18 mouse cellular contexts compared by ENCODE assay signal in genomic region chr11:82726862-82727261, GRCm38 (mm10). TPM values are rescaled to one million over a fixed set of nuclear protein-coding genes. Genes with fewer than 3 reads are reported as not detected.
DNase-seq lines count a peak whose midpoint lies in the region; ATAC-seq and TF ChIP-seq lines count a peak whose summit lies in the region.
"Had no signal": no experiment of that assay in that cellular context is flagged by ENCODE, and none has a peak within 500 bp of the region (broad histone marks: within the 10 kb centered on the region; RNA-seq: fewer than 3 reads in every experiment).

No protein-coding gene starts in this region.

- no peaks in the 10 kb centered on the region for H3K27me3 ChIP-seq in intestine, postnatal 0 days (replicated peaks; ENCODE audit: control insufficient read depth, insufficient read depth, low read length)
- H3K27me3 ChIP-seq in intestine, embryonic 15.5 days (replicated peaks) = no peaks in the 10 kb centered on the region
- H3K27me3 ChIP-seq in CH12.LX (replicated peaks) = peaks cover 19% of the 10 kb centered on the region
- H3K27me3 ChIP-seq: embryonic facial prominence, embryonic 13.5 days; hindbrain, embryonic 15.5 days; midbrain, embryonic 12.5 days had no signal

- DNase-seq in 3T3-L1 (ENCODE audit: low read depth, low spot score) (peak; percentile 5), CH12.LX (ENCODE audit: extremely low read depth) (no peak), R1 (ENCODE audit: low read depth, low spot score) (peak; percentile 54)
- DNase-seq in thymus, postnatal 14 days = no peak
- DNase-seq in spleen, adult 12 weeks (ENCODE audit: low spot score) = no peak
- DNase-seq in urinary bladder, postnatal 25 days (ENCODE audit: low spot score) = no peak
- DNase-seq: adrenal gland, postnatal 10 days; cerebellum, adult 18-20 months; gastrocnemius, postnatal 36 days; kidney, adult 9 months had no signal

- in situ Hi-C loops in CH12.LX (cut with MboI; ENCODE audit: low pct_ligation_motif_present, low pct_unique_long_range_greater_than_20kb, low sequenced_read_pairs) = no loop called here

- ATAC-seq in intestine, postnatal 0 days = no peak
- no peak for ATAC-seq in intestine, embryonic 15.5 days

- H3K4me1 ChIP-seq in intestine, postnatal 0 days (replicated peaks; ENCODE audit: control insufficient read depth, insufficient read depth, low read length) = no peaks in the 10 kb centered on the region
- no peaks in the 10 kb centered on the region for H3K4me1 ChIP-seq in intestine, embryonic 15.5 days (replicated peaks)
- peaks cover 2 to 8% of the 10 kb centered on the region in 2 experiments; a peak in 3 of 4 replicates for H3K4me1 ChIP-seq in CH12.LX (ENCODE audit: control insufficient read depth in 1 of 2, insufficient read depth in 2 of 2)
- H3K4me1 ChIP-seq: embryonic facial prominence, embryonic 13.5 days; heart, embryonic 12.5 days; hindbrain, embryonic 15.5 days; midbrain, embryonic 12.5 days had no signal

- no peak for TF ChIP-seq EP300 in CH12.LX (IDR thresholded peaks at IDR 0.05; ENCODE audit: low read length)

- WGBS in intestine, postnatal 0 days = 98% methylated on average over 2 of the region's 2 CpGs
- WGBS in intestine, embryonic 15.5 days = 93% methylated on average over 2 of the region's 2 CpGs

- TF ChIP-seq POLR2A in CH12.LX (IDR thresholded peaks at IDR 0.05; ENCODE audit: low read depth, low read length) = no peak

- no peak overlapping the region for H3K4me2 ChIP-seq in intestine, postnatal 0 days (replicated peaks; ENCODE audit: low read depth)
- no peak overlapping the region for H3K4me2 ChIP-seq in intestine, embryonic 15.5 days (replicated peaks)
- no peak overlapping the region for H3K4me2 ChIP-seq in CH12.LX (ENCODE audit: insufficient read depth, low read depth, poor library complexity, severe bottlenecking)
- H3K4me2 ChIP-seq: embryonic facial prominence, embryonic 13.5 days; heart, embryonic 12.5 days; hindbrain, embryonic 15.5 days; midbrain, embryonic 12.5 days had no signal

- H3K9me3 ChIP-seq in intestine, postnatal 0 days (ENCODE audit: control insufficient read depth) = no peaks in the 10 kb centered on the region
- no peaks in the 10 kb centered on the region for H3K9me3 ChIP-seq in intestine, embryonic 15.5 days
- peaks cover 3% of the 10 kb centered on the region for H3K9me3 ChIP-seq in CH12.LX (replicated peaks; ENCODE audit: low read length)

- H3K4me3 ChIP-seq in intestine, postnatal 0 days (ENCODE audit: low read depth, low read length) = no peak overlapping the region
- H3K4me3 ChIP-seq in intestine, embryonic 15.5 days (replicated peaks) = no peak overlapping the region
- no peak overlapping the region for H3K4me3 ChIP-seq in CH12.LX (replicated peaks in 1 of 3; ENCODE audit: low read depth in 2 of 3, low read length in 2 of 3, poor library complexity in 1 of 3)
- H3K4me3 ChIP-seq: embryonic facial prominence, embryonic 13.5 days; heart, embryonic 12.5 days; hindbrain, embryonic 15.5 days; midbrain, embryonic 12.5 days had no signal

- TF ChIP-seq CTCF in intestine, postnatal 0 days (IDR thresholded peaks at IDR 0.05; ENCODE audit: low read depth) = peak; percentile 36; the same call in 1 of the 2 replicates
- TF ChIP-seq CTCF in CH12.LX (conservative IDR thresholded peaks at IDR 0.05 in 1 of 2, IDR thresholded peaks at IDR 0.05 in 1 of 2; ENCODE audit: low read depth in 2 of 2, low read length in 2 of 2) = peak in 1 of 2 experiments; percentile 38; a peak in 2 of 4 replicates

- H3K9ac ChIP-seq in intestine, postnatal 0 days (ENCODE audit: low read depth, low read length) = no peak overlapping the region
- no peak overlapping the region for H3K9ac ChIP-seq in intestine, embryonic 15.5 days
- H3K9ac ChIP-seq in CH12.LX (ENCODE audit: insufficient read depth, low read depth) = no peak overlapping the region
- H3K9ac ChIP-seq: embryonic facial prominence, embryonic 13.5 days; heart, embryonic 12.5 days; hindbrain, embryonic 15.5 days; midbrain, embryonic 12.5 days had no signal

- peak; percentile 16; the same call in 1 of the 2 replicates for TF ChIP-seq RAD21 in CH12.LX (IDR thresholded peaks at IDR 0.05; ENCODE audit: low read depth, low read length)

- H3K27ac ChIP-seq in intestine, postnatal 0 days (ENCODE audit: low read depth, low read length) = no peak overlapping the region
- no peak overlapping the region for H3K27ac ChIP-seq in intestine, embryonic 15.5 days
- H3K27ac ChIP-seq in CH12.LX (ENCODE audit: insufficient read depth, low read depth) = no peak overlapping the region
- H3K27ac ChIP-seq: embryonic facial prominence, embryonic 13.5 days; hindbrain, embryonic 15.5 days; midbrain, embryonic 12.5 days had no signal

- no peaks in the 10 kb centered on the region for H3K36me3 ChIP-seq in intestine, postnatal 0 days (ENCODE audit: control insufficient read depth, insufficient read depth)
- H3K36me3 ChIP-seq in intestine, embryonic 15.5 days = no peaks in the 10 kb centered on the region
- H3K36me3 ChIP-seq in CH12.LX (replicated peaks in 1 of 2; ENCODE audit: control insufficient read depth in 1 of 2, insufficient read depth in 1 of 2, low read length in 1 of 2) = no peaks in the 10 kb centered on the region
- H3K36me3 ChIP-seq: embryonic facial prominence, embryonic 13.5 days; heart, embryonic 12.5 days; hindbrain, embryonic 15.5 days; midbrain, embryonic 12.5 days had no signal

- no peaks in the 10 kb centered on the region for H3K79me2 ChIP-seq in CH12.LX (replicated peaks; ENCODE audit: control insufficient read depth, extremely low read depth, insufficient read depth, poor library complexity, severe bottlenecking)

- dilution Hi-C loops in CH12.LX (cut with MboI; ENCODE audit: extremely low pct_ligation_motif_present, extremely low pct_unique_long_range_greater_than_20kb, low sequenced_read_pairs) = no loop called here

TF ChIP-seq in CH12.LX, 34 proteins besides CTCF, POLR2A, EP300 and RAD21:
- no peak for TF ChIP-seq MEF2A (IDR thresholded peaks at IDR 0.05; ENCODE audit: borderline replicate concordance, low read depth, low read length)
- TF ChIP-seq IRF4 (IDR thresholded peaks at IDR 0.05; ENCODE audit: low read depth, low read length) = no peak
- TF ChIP-seq SIN3A (IDR thresholded peaks at IDR 0.05; ENCODE audit: low read length) = no peak
- no peak for TF ChIP-seq UBTF (IDR thresholded peaks at IDR 0.05; ENCODE audit: low read depth, low read length)
- TF ChIP-seq BHLHE40 (IDR thresholded peaks at IDR 0.05; ENCODE audit: low read depth, low read length) = no peak
- TF ChIP-seq ELF1 (IDR thresholded peaks at IDR 0.05; ENCODE audit: low read depth, low read length) = no peak
- no peak for TF ChIP-seq HCFC1 (IDR thresholded peaks at IDR 0.05; ENCODE audit: low read depth, low read length)
- no peak for TF ChIP-seq MAZ (IDR thresholded peaks at IDR 0.05; ENCODE audit: low read depth, low read length)
- TF ChIP-seq CHD2 (IDR thresholded peaks at IDR 0.05; ENCODE audit: low read length) = no peak
- no peak for TF ChIP-seq ZMIZ1 (IDR thresholded peaks at IDR 0.05; ENCODE audit: low read depth, low read length)
- TF ChIP-seq ZNF384 (IDR thresholded peaks at IDR 0.05; ENCODE audit: low read depth, low read length) = no peak
- no peak for TF ChIP-seq CHD1 (IDR thresholded peaks at IDR 0.05; ENCODE audit: low read depth, low read length)
- TF ChIP-seq ZC3H11A (IDR thresholded peaks at IDR 0.05; ENCODE audit: low read depth, low read length) = no peak
- no peak for TF ChIP-seq GABPA (IDR thresholded peaks at IDR 0.05; ENCODE audit: insufficient replicate concordance, low read depth, low read length)
- TF ChIP-seq NRF1 (IDR thresholded peaks at IDR 0.05; ENCODE audit: low read depth, low read length) = no peak
- TF ChIP-seq ETS1 (conservative IDR thresholded peaks at IDR 0.05; ENCODE audit: low read depth, low read length) = no peak

RNA-seq across cellular contexts. Expression of gene Cct6b, which starts 37.3 kb away (rescaled TPM):
- 0.27 and 0.29 TPM in 2 replicates for polyA plus RNA-seq in intestine, postnatal 0 days (2015; fragmentation: Nextera tagmentation; extraction: Ambion mirVana)
- polyA plus RNA-seq in intestine, embryonic 15.5 days (2015; fragmentation: Nextera tagmentation; extraction: Ambion mirVana) = 0.18 and 0.28 TPM in 2 replicates
- total RNA-seq in CH12.LX (2012; rRNA removed) (0.25 and 0.64 TPM in 2 replicates), CH12.LX (2014; rRNA removed) (0.44 and 0.58 TPM in 2 replicates)
- 0.24 and 0.27 TPM in 2 replicates for polyA plus RNA-seq in CH12.LX (2012; ENCODE audit: insufficient read length, low read depth)
- total RNA-seq: neutrophil, adult 5-6 weeks had no signal
- polyA plus RNA-seq: small intestine, adult 2 months had no signal

RNA-seq across cellular contexts. Expression of gene Zfp830, which starts 37.3 kb away (rescaled TPM):
- polyA plus RNA-seq in intestine, postnatal 0 days (2015; fragmentation: Nextera tagmentation; extraction: Ambion mirVana) = 19.5 and 21.1 TPM in 2 replicates
- polyA plus RNA-seq in intestine, embryonic 15.5 days (2015; fragmentation: Nextera tagmentation; extraction: Ambion mirVana) = 32.9 and 34.5 TPM in 2 replicates
- total RNA-seq in CH12.LX (2012; rRNA removed) (32.4 and 39.9 TPM in 2 replicates), CH12.LX (2014; rRNA removed) (28.7 and 29.9 TPM in 2 replicates)
- 38.7 and 44.2 TPM in 2 replicates for polyA plus RNA-seq in CH12.LX (2012; ENCODE audit: insufficient read length, low read depth)

RNA-seq across cellular contexts. Expression of gene Lig3, which starts 54.0 kb away (rescaled TPM):
- polyA plus RNA-seq in intestine, postnatal 0 days (2015; fragmentation: Nextera tagmentation; extraction: Ambion mirVana) = 8.4 and 9.2 TPM in 2 replicates
- polyA plus RNA-seq in intestine, embryonic 15.5 days (2015; fragmentation: Nextera tagmentation; extraction: Ambion mirVana) = 20.4 and 22.5 TPM in 2 replicates
- total RNA-seq in CH12.LX (2012; rRNA removed) (45.2 and 63.5 TPM in 2 replicates), CH12.LX (2014; rRNA removed) (40.9 and 45.7 TPM in 2 replicates)
- polyA plus RNA-seq in CH12.LX (2012; ENCODE audit: insufficient read length, low read depth) = 97.4 and 101 TPM in 2 replicates

Comparison
In these comparisons a context has a peak if more than half of its experiments do, and no peak if none do; other contexts are left out.
1. DNase-seq: peak in 3T3-L1 (single experiment) and R1 (single experiment); none in CH12.LX (single experiment), thymus, postnatal 14 days (single experiment), spleen, adult 12 weeks (single experiment) and urinary bladder, postnatal 25 days (single experiment).